Mouse (Mus musculus) adrenal gland, adult 8-10 months (tissue): ENCODE measurements around the gene Gigyf1. TPM values are rescaled to one million over a fixed set of nuclear protein-coding genes. Genes with fewer than 3 reads are reported as not detected.

Experiments used
- DNase-seq: peaks from one replicate; pipeline ENCODE4 v3.0.0; 2022
- total RNA-seq, 4 experiments: library from RNA; stranded (reverse); gene quantifications; 2 replicates each; pipeline ENCODE4 v1.2.4; 2022

Gigyf1 gene
- total RNA-seq, result 10 to 100 TPM; 38.5 to 67.8 (median 56.6) TPM

DNA sequence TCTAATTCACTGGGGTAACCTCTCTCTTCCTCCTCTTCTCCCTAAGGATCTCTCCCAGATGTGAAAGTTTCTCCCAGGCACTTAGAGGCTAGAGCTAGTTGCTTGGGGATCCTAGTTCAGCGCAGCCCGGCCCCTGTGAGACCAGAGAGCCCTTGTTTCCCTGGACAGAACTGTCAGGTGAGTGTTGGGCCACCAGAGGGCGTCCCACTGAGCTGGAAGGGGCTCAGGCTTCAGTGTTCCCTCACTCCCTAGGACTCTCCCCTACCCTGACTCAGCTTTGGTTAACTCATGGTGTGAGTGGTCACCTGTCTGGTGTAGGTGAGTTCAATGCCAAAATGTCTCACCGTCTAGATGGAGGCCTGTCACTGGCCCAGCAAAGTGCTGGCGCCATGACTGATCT is at the start of gene Gigyf1:
Gigyf1 (plus strand) TSS at position 113 of the 400 bp plus-strand sequence.
- DNase-seq, result no peak

DNA sequence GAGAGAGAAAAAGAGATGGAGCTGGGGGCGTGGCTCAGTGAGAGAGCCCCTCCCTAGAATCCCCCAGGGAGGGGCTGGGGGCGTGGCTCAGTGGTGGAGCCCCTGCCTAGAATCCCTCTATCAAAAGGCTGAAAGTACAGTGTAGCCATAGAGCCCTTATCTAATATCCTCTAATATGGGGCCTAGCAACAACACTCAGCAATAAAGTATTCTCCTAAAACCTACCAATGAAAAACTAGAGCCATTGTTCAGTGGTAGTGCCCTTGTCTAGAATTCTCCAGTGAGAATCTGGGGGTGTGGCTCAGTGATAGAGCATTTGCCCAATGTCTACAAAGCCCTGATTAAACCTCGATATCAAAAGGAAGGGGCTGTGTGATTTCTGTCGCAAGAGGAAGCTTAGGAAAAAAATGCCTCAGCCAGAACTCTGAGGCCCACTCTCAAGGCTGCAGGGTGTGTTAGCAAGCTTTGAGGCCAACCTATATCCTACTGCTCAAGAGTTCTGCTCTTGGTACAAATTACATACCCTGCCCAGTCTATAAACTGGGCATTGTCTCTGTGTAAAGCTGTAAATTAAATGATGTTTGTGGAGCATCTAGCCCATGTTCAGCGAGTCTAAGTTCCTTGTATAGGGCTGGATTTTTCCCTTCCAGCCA is 46.0 kb upstream of the Gigyf1 start:
- DNase-seq, result no peak

GRCm38 (mm10) chr5:137474351-137474750 is 44.0 kb upstream of the Gigyf1 start:
- DNase-seq, result no peak

DNA sequence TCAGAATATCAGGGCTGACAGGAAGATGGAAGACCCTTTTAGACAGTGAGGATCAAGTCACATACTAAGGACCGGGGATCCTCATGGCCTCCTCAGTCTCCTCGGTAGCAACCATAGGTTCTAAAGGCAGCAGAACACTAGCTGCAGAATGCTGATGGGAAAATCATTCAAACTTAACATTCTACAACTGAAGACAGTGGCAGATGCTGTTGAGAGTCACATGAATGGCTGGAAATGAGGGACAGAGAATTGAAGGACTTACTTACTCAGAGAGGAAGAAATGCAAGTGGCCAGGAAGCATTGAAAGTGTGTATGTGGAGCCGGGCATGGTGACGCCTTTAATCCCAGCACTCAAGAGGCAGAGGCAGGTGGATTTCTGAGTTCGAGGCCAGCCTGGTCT is 41.4 kb upstream of the Gigyf1 start, which contains the start of gene Zan:
Zan (minus strand) TSS at position 101 of the 400 bp plus-strand sequence.
- no peak for DNase-seq

DNA sequence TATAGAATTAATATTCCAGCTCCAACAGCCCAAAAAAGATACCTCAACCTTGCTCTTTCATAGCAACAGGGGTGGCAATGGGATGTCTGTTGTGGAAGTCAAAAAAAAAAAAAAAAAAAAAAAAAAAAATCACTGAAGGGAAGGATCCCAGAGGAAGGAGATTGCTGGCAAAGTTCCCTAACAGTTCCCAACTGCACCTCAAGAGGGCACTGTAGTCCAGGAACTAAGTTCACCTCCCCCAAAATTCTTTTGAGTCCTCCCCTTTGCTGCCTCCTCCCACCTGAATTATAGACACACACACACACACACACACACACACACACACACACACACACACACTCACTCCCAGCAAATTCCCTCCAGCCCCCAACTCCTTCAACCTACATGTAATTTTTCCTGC is 37.2 kb upstream of the Gigyf1 start:
- DNase-seq, result peak; percentile 44

- DNase-seq, result no peak
These were observed 36.5 kb upstream of the Gigyf1 start for GRCm38 (mm10) chr5:137481897-137482296.

GRCm38 (mm10) chr5:137485071-137485850 is 33.1 kb upstream of the Gigyf1 start:
- DNase-seq, result no peak

DNA sequence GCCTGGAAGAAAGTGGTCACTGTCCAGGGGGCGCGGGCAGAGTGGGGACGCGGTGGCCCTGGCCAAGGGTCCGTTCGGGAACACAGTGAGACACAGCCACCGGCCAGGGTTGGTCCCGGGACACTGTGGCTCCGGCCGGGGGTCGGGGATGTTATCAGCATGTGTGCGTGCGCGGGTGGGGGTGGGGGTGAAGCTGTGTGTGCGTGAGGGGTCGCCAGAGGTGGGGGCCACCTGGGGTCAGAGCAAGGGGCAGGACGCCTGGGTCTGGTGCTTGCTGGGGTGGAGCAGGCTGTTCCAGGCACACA is 32.5 kb upstream of the Gigyf1 start:
- DNase-seq, result no peak

DNA sequence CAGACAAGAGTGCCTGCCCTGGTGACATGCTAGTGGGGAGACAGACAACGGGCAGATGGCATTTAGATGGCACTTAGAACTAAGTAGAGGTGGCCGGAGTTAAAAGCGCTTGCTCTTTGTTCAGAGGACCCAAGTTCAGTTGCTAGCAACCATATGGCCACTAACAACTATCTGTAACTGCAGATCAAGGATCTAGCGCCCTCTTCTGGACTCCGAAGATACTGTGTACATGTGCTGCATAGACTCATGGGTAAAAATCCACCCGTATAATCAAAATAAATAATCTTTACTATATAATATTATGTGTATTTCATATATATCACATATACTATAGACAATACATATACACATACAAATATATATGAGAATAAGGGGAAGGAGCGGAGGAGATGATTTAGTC is 30.7 kb upstream of the Gigyf1 start:
- DNase-seq, result no peak

- no peak for DNase-seq
These were observed 26.8 kb upstream of the Gigyf1 start for GRCm38 (mm10) chr5:137491559-137491958.

GRCm38 (mm10) chr5:137493831-137494230 is 24.5 kb upstream of the Gigyf1 start:
- DNase-seq, result no peak

DNA sequence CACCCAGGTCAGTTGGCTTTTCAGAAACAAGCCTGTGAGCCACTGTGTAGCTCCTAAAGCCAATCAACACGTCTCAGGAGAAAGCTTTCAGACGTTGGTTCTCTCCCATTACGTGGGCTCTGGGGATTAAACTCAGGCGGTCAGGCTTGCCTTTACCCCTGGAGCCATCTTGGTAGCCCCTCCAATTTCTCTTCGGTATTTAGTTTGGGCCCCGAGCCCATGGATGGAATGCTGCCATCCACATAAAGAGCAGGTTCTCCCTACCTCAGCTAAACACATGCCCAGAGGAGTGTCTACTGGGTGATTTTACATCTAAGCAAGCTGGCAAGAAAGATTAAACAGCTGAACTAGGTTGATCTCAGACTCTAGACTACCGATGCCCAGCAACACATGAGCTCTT is 18.2 kb upstream of the Gigyf1 start:
- DNase-seq, result no peak

DNA sequence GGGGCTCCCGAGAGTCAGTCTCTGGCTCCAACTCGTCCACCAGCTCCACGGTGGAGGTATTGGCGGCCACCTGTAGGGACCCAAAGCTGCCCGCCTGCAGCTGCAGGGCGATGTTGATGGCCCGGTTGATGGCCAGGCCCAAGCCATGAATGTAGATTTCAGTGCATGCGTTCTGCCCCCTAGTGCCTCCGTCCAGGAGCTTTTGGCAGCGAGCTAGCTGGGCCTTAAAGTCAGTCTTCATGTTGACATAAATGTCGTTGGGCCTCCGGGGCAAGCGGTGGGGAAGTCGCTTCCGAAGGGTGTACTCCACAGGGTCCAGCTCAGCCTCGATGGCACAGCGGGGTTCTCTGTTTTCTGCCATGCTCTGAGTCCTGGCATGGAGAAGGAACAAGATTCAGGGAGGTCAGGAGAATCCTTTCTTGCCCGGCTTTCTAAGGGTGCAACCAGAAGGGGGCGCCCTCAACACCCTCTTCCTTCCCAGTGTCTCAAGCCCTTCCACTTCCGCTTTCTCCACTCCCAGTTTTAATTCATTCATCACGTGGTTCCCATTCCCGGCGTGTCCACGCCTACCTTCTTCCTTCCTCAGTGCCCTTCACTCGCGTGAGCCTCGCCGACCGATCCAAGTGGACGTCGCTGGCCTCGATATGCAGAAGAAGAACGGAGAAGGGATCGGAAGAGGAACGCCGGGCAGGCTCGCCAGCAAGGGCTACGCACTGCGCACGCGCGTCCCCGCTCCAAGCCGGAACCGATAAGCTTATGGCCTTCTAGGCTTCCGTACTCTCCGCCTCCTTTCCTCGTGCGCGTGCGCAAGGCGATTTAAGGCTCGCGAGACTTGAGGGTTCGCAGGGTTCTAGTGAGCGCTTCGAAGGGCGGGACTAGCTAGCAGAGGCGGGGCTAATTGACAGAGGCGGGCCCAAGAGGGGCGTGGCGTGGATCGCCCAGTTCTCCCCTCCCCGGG is 16.4 kb upstream of the Gigyf1 start, which contains the start of gene Pop7:
Pop7 (minus strand) TSS at position 810 of the 958 bp plus-strand sequence.
- DNase-seq, result peak; percentile 100

DNA sequence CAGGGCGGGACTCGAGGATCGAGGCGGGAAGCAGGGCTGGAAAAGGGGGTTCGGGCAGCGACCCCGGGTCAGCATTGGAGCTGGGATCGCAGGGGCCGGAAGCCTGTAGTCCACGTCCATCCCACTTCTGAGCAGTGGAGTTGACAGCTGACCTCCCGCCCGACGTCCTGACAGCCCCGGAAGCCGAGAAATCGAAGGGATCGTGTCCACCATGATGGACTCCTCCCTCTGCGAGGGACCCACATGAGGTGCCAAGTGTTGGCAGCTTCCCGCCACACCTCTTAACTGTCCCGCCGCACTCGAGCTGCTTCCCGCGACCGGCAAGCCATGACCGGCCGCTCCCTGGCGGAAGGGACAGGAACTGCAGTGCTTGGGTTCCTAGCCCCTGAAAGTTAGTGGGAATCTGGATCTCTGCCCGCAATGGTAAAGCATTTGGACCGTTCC is 15.7 kb upstream of the Gigyf1 start:
- no peak for DNase-seq

DNA sequence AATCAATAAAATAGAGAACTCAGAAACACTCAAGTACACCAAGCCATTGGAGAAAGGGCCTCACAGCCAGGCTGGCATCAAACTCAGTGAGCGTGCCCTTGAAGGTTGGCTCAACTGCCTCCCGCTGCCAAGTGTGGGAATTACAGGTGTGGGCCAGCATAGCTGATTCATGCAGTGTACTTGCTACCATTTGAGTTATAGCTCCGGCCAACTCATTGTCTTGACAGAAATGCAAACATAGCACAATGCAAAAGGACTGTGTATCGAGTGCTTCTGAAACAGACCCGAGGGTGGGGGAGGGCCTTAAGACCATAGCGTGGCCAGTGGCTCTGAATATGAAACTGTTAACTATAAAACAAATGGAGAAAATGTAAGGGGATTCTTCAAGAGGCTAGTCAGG is 14.3 kb upstream of the Gigyf1 start:
- no peak for DNase-seq

DNA sequence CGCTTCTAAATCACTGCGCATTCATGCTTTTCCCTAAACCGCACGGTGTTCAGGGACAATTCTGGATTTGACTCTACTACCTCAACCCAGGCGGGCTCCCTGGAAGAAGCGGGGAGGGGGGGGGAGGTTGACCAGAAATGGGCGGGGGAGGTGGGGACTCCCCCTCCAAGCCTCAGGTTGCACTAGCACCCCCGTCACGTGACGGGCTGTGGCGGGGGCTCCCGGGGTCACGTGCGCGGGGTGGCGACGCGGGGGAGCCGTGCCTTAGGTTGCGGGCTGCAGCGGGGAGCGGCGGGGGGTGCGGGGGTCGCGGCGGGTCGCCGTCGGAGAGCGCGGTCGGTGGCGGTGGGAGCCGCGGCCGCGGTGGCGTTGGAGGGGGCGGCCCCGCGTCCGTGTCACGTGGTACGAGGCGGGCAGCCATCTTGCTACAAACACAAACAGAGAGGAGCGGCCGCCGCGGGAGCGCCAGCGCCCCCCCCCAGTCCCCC is 8.3 kb upstream of the Gigyf1 start:
- DNase-seq, result no peak

GRCm38 (mm10) chr5:137510573-137511390 is 7.6 kb upstream of the Gigyf1 start:
- DNase-seq, result no peak

DNA sequence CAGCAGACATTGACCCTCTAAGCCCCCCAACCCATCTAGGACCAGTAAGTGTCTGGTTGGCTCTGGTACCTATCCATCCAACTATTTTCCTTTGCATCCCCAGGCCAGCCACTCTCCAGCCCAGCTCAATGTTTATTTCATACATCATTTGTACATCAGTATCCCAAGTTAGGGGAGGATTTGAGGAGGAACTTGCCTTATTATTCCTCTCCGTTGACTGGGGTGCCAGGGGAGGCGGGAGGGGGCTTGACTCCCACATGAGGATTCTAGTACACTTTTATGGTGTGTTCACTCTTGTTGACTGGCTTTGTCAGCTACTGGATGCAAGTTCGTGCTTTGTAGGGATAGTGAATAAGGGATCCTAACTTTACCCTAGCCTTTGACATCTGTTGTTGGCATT is 6.6 kb upstream of the Gigyf1 start:
- no peak for DNase-seq

DNA sequence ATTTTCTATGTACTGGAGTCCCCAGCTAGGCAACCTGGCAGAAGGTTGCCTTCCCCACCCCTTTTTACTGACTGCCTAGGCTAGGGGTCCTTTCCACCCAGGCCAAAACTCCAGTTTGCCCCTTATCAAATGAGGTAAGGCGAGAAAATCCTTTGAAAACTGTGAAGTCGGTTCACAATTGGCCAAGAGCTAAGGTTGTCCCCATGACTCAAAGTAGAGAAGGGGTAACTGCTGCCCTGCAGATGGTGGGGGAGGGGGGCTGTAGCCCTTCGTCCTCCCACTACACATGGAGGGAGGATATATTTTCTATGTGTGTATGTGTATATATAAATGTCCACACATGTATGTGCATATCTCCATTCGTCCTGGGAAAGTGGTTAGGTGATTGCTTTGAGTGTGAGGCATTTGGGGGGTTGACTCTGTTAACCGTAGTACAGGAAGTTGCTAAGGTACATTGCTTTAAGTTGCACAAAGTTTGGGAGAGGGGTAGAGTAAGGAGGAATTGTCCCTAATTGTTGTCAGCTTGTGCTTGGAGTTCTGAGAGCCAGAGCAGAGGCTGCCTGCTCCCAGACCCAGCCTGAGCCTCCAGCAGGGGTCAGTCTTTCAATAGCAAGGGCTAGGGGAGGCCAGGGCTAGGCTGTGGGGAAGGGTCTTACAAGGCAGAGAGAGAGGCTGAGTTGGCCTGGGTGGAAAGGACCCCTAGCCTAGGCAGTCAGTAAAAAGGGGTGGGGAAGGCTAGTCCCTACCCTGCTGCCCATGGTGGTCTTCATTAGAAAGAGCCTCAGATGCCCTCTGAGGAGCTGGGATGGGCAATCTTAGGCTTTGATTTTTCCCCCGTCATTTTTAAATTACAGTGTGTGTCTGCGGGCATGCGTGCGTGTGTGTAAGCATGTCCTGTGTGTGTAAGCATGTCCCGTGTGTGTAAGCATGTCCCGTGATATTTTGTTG is 5.2 kb upstream of the Gigyf1 start:
- DNase-seq, result no peak

DNA sequence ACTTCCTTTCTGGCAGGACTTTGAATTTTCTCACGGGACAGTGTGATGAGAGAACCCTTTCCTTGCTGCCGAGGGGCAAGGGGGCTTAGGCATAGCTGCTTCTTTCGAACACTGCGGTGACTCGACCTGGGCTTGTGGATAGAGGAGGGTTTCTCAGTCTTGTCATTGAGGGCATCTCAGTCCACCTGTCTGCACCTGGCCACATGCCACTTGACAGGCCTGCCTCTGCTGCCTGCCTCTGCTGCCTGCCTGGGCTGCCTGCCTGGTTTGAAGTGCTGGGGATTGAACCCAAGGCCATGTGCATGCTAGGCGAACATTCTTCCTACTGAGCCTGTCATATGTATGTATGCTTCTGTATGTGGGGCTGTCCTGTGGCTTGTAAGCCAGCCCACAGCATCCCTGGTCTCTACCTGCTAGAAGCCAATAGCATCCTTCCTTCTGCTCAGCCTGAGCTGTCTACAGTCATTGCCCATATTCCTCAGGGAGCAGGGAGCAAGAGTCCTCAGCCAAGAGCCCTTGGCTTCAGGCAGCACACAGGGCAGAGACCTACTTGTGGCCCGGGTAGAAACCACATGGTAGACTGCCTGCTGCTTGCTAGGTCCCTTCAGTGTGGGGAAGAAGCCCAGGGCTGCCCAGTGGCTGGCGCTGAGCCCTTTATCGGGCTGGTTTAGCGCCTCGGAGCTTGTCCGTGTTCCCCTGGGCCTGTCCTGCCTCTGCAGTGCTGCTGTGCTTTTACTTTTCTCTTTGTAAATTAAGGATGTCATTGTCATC is 4.2 kb upstream of the Gigyf1 start:
- no peak for DNase-seq
